14 mouse cellular contexts compared by ENCODE assay signal in genomic region chr1:92772101-92772783, GRCm38 (mm10). TPM values are rescaled to one million over a fixed set of nuclear protein-coding genes. Genes with fewer than 3 reads are reported as not detected.
DNase-seq lines count a peak whose midpoint lies in the region; ATAC-seq and TF ChIP-seq lines count a peak whose summit lies in the region.
"Had no signal": no experiment of that assay in that cellular context is flagged by ENCODE, and none has a peak within 500 bp of the region (broad histone marks: within the 10 kb centered on the region; RNA-seq: fewer than 3 reads in every experiment).

No protein-coding gene starts in this region.

- no peaks in the 10 kb centered on the region for H3K4me1 ChIP-seq in forebrain, postnatal 0 days (ENCODE audit: insufficient read depth)
- peaks cover 45% of the 10 kb centered on the region for H3K4me1 ChIP-seq in forebrain, embryonic 12.5 days
- H3K4me1 ChIP-seq in embryonic facial prominence, embryonic 10.5 days: peaks cover 68% of the 10 kb centered on the region
- H3K4me1 ChIP-seq in heart, embryonic 14.5 days (ENCODE audit: control insufficient read depth in 2 of 2, insufficient read depth in 2 of 2, low read length in 2 of 2): peaks cover 42 to 54% of the 10 kb centered on the region in 2 experiments
- H3K4me1 ChIP-seq in midbrain, embryonic 13.5 days (replicated peaks): peaks cover 42% of the 10 kb centered on the region

- no peak overlapping the region for H3K9ac ChIP-seq in forebrain, postnatal 0 days
- no peak overlapping the region for H3K9ac ChIP-seq in forebrain, embryonic 12.5 days
- no peak overlapping the region for H3K9ac ChIP-seq in heart, embryonic 14.5 days (ENCODE audit: low read length)
- no peak overlapping the region for H3K9ac ChIP-seq in midbrain, embryonic 13.5 days (replicated peaks)
- H3K9ac ChIP-seq: hindbrain, embryonic 15.5 days; liver, embryonic 15.5 days had no signal

- no peaks in the 10 kb centered on the region for H3K9me3 ChIP-seq in forebrain, postnatal 0 days (ENCODE audit: low read length)
- H3K9me3 ChIP-seq in forebrain, embryonic 12.5 days: no peaks in the 10 kb centered on the region
- H3K9me3 ChIP-seq in embryonic facial prominence, embryonic 10.5 days: no peaks in the 10 kb centered on the region
- no peaks in the 10 kb centered on the region for H3K9me3 ChIP-seq in heart, embryonic 14.5 days (ENCODE audit: control insufficient read depth, low read length)
- H3K9me3 ChIP-seq in midbrain, embryonic 13.5 days: no peaks in the 10 kb centered on the region
- H3K9me3 ChIP-seq: hindbrain, embryonic 15.5 days; liver, embryonic 15.5 days; megakaryocyte, embryonic 14.5 days had no signal

- H3K36me3 ChIP-seq in forebrain, postnatal 0 days (ENCODE audit: insufficient read depth): no peaks in the 10 kb centered on the region
- H3K36me3 ChIP-seq in forebrain, embryonic 12.5 days (replicated peaks): no peaks in the 10 kb centered on the region
- H3K36me3 ChIP-seq in embryonic facial prominence, embryonic 10.5 days (replicated peaks): no peaks in the 10 kb centered on the region
- H3K36me3 ChIP-seq in heart, embryonic 14.5 days (ENCODE audit: control insufficient read depth, insufficient read depth, low read length): no peaks in the 10 kb centered on the region
- H3K36me3 ChIP-seq in midbrain, embryonic 13.5 days: no peaks in the 10 kb centered on the region
- H3K36me3 ChIP-seq: hindbrain, embryonic 15.5 days; liver, embryonic 15.5 days had no signal

- TF ChIP-seq CTCF in forebrain, postnatal 0 days (IDR thresholded peaks at IDR 0.05; ENCODE audit: low read depth): no peak

- no peak overlapping the region for H3K4me3 ChIP-seq in forebrain, postnatal 0 days (ENCODE audit: low read depth, low read length)
- H3K4me3 ChIP-seq in forebrain, embryonic 12.5 days (replicated peaks): no peak overlapping the region
- H3K4me3 ChIP-seq in embryonic facial prominence, embryonic 10.5 days: no peak overlapping the region
- no peak overlapping the region for H3K4me3 ChIP-seq in heart, embryonic 14.5 days (ENCODE audit: control insufficient read depth in 1 of 2, insufficient read depth in 1 of 2, low read depth in 1 of 2, low read length in 2 of 2)
- no peak overlapping the region for H3K4me3 ChIP-seq in midbrain, embryonic 13.5 days (replicated peaks)
- H3K4me3 ChIP-seq: hindbrain, embryonic 15.5 days; liver, embryonic 15.5 days; megakaryocyte, embryonic 14.5 days had no signal

- H3K27ac ChIP-seq in forebrain, postnatal 0 days (ENCODE audit: low read depth, low read length): no peak overlapping the region
- no peak overlapping the region for H3K27ac ChIP-seq in forebrain, embryonic 12.5 days
- peak overlapping the region; percentile 80 for H3K27ac ChIP-seq in embryonic facial prominence, embryonic 10.5 days (replicated peaks)
- H3K27ac ChIP-seq in heart, embryonic 14.5 days (replicated peaks in 1 of 2; ENCODE audit: control insufficient read depth in 1 of 2, insufficient read depth in 1 of 2, low read depth in 2 of 2, low read length in 2 of 2): peak overlapping the region in 1 of 2 experiments; percentile 58; a peak in 3 of 4 replicates
- peak overlapping the region; percentile 72 for H3K27ac ChIP-seq in midbrain, embryonic 13.5 days
- H3K27ac ChIP-seq: hindbrain, embryonic 15.5 days; liver, embryonic 15.5 days had no signal

- 0 out of 2 replicates have a peak, but pooled peaks have one; percentile 16 for ATAC-seq in forebrain, postnatal 0 days
- no peak for ATAC-seq in forebrain, embryonic 12.5 days (ENCODE audit: low FRiP score)
- ATAC-seq in heart, embryonic 14.5 days (ENCODE audit: insufficient number of reproducible peaks, insufficient read depth, low FRiP score, low read depth): no peak
- no peak for ATAC-seq in midbrain, embryonic 13.5 days
- no peak for ATAC-seq in CD4-positive, CD25-positive, alpha-beta regulatory T cell, adult 4 months
- ATAC-seq: forebrain, embryonic 14.5 days had no signal

- 72% methylated on average over 9 of the region's 9 CpGs for WGBS in forebrain, postnatal 0 days
- WGBS in forebrain, embryonic 12.5 days: 71% methylated on average over 9 of the region's 9 CpGs
- WGBS in embryonic facial prominence, embryonic 10.5 days: 47% methylated on average over 9 of the region's 9 CpGs
- WGBS in heart, embryonic 14.5 days: 27% methylated on average over 9 of the region's 9 CpGs
- 76% methylated on average over 9 of the region's 9 CpGs for WGBS in midbrain, embryonic 13.5 days

- H3K27me3 ChIP-seq in forebrain, postnatal 0 days (ENCODE audit: insufficient read depth, low read length): no peaks in the 10 kb centered on the region
- no peaks in the 10 kb centered on the region; the same call in 1 of the 2 replicates for H3K27me3 ChIP-seq in forebrain, embryonic 12.5 days
- no peaks in the 10 kb centered on the region for H3K27me3 ChIP-seq in embryonic facial prominence, embryonic 10.5 days (replicated peaks; ENCODE audit: low read depth, poor library complexity, severe bottlenecking)
- H3K27me3 ChIP-seq in heart, embryonic 14.5 days (ENCODE audit: control insufficient read depth, insufficient read depth, low read length): peaks cover 36% of the 10 kb centered on the region
- no peaks in the 10 kb centered on the region for H3K27me3 ChIP-seq in midbrain, embryonic 13.5 days
- H3K27me3 ChIP-seq: hindbrain, embryonic 15.5 days; liver, embryonic 15.5 days had no signal

- DNase-seq in forebrain, postnatal 0 days: no peak
- DNase-seq in embryonic facial prominence, embryonic 10.5 days (ENCODE audit: low spot score): peak; percentile 64
- no peak for DNase-seq in cerebellum, adult 9-10 months
- no peak for DNase-seq in frontal cortex, postnatal 36 days (ENCODE audit: low spot score in 2 of 2)
- DNase-seq: adrenal gland, adult 8-10 months; cerebellum, adult 8-10 months had no signal

- no peak overlapping the region for H3K4me2 ChIP-seq in forebrain, postnatal 0 days (ENCODE audit: low read depth)
- no peak overlapping the region for H3K4me2 ChIP-seq in forebrain, embryonic 12.5 days
- peak overlapping the region; percentile 7; the same call in 1 of the 2 replicates for H3K4me2 ChIP-seq in heart, embryonic 14.5 days (ENCODE audit: low read length)
- H3K4me2 ChIP-seq in midbrain, embryonic 13.5 days (replicated peaks): no peak overlapping the region
- H3K4me2 ChIP-seq: hindbrain, embryonic 15.5 days; liver, embryonic 15.5 days had no signal

RNA-seq across cellular contexts. Expression of gene Gpc1, which starts 59.2 kb away (rescaled TPM):
- 132 and 173 TPM in 2 replicates for total RNA-seq in forebrain, postnatal 0 days (2014; rRNA removed)
- polyA plus RNA-seq in forebrain, postnatal 0 days (2015; fragmentation: Nextera tagmentation; extraction: Ambion mirVana): 47.4 and 52.8 TPM in 2 replicates
- 124 and 160 TPM in 2 replicates for polyA plus RNA-seq in forebrain, embryonic 12.5 days (2016; fragmentation: Nextera tagmentation; extraction: Ambion mirVana)
- 84.1 and 89.0 TPM in 2 replicates for polyA plus RNA-seq in embryonic facial prominence, embryonic 10.5 days (2016; fragmentation: Nextera tagmentation; extraction: Ambion mirVana)
- polyA plus RNA-seq in heart, embryonic 14.5 days (2014; fragmentation: Nextera tagmentation; extraction: Ambion mirVana): 55.3 and 59.7 TPM in 2 replicates
- polyA plus RNA-seq in midbrain, embryonic 13.5 days (2015; fragmentation: Nextera tagmentation; extraction: Ambion mirVana): 55.8 and 67.7 TPM in 2 replicates
- 1 to 10 TPM; 2.0 to 3.0 TPM for polyA plus RNA-seq in CD4-positive, CD25-positive, alpha-beta regulatory T cell, adult 4 months (2017; shearing (Covaris generic))

Comparison
In these comparisons a context has a peak if more than half of its experiments do, and no peak if none do; other contexts are left out.
1. H3K27ac ChIP-seq: peak in embryonic facial prominence, embryonic 10.5 days (single experiment) and midbrain, embryonic 13.5 days (single experiment); none in forebrain, postnatal 0 days (single experiment) and forebrain, embryonic 12.5 days (single experiment).
2. RNA of gene Gpc1, which starts 59.2 kb away (polyA plus RNA-seq): 124 to 160 TPM in forebrain, embryonic 12.5 days, 84.1 to 89.0 TPM in embryonic facial prominence, embryonic 10.5 days, 55.8 to 67.7 TPM in midbrain, embryonic 13.5 days, 55.3 to 59.7 TPM in heart, embryonic 14.5 days and 47.4 to 52.8 TPM in forebrain, postnatal 0 days; 2.0 to 3.0 TPM in CD4-positive, CD25-positive, alpha-beta regulatory T cell, adult 4 months; every median in the first group is over 10 times any median in the second.